Mouse (Mus musculus) liver, embryonic 11.5 days (tissue): ENCODE results near the gene Ghr. TPM values are rescaled to one million over a fixed set of nuclear protein-coding genes. Genes with fewer than 3 reads are reported as not detected.
A peak's percentile ranks its signal among the peaks of the same experiment; 100 is the strongest.

Experiments
- ATAC-seq: fragments of 200-750 bp; cut with Nextera tagmentation; replicated peaks from 2 replicates; pipeline ENCODE4 v1.8.0; 2017; ENCODE audit warnings: moderate number of reproducible peaks, mild to moderate bottlenecking, moderate TSS enrichment, moderate library complexity; ENCODE audit not compliant: low FRiP score
- DNase-seq: peaks from one replicate; pipeline ENCODE4 v3.0.0-alpha.2; 2017; ENCODE audit warnings: low spot score
- H3K27ac ChIP-seq: fragments of 300-500 bp; sonication (generic); 2 replicates; pipeline ENCODE4 v1.5.1; 2014; ENCODE audit warnings: mild to moderate bottlenecking, low read depth, low read length, control low read depth
- H3K27me3 ChIP-seq: fragments of 300-500 bp; sonication (generic); replicated peaks from 2 replicates; pipeline ENCODE4 v1.6.1; 2014; ENCODE audit warnings: low read length, mixed read lengths; ENCODE audit not compliant: control insufficient read depth, insufficient read depth
- H3K36me3 ChIP-seq: fragments of 300-500 bp; sonication (generic); 2 replicates; pipeline ENCODE4 v1.6.1; 2014; ENCODE audit warnings: mild to moderate bottlenecking, low read length, moderate library complexity, mixed read lengths; ENCODE audit not compliant: control insufficient read depth, insufficient read depth
- H3K4me1 ChIP-seq: fragments of 300-500 bp; sonication (generic); replicated peaks from 2 replicates; pipeline ENCODE4 v1.6.1; 2014; ENCODE audit warnings: low read length, mixed read lengths; ENCODE audit not compliant: control insufficient read depth, insufficient read depth
- H3K4me2 ChIP-seq: fragments of 300-500 bp; sonication (generic); 2 replicates; pipeline ENCODE4 v1.6.1; 2014; ENCODE audit warnings: mild to moderate bottlenecking, control low read depth, moderate library complexity
- H3K4me3 ChIP-seq: fragments of 300-500 bp; sonication (generic); 2 replicates; pipeline ENCODE4 v1.5.1; 2014; ENCODE audit warnings: low read depth, low read length, control low read depth
- H3K9ac ChIP-seq: fragments of 300-500 bp; sonication (generic); 2 replicates; pipeline ENCODE4 v1.6.1; 2014; ENCODE audit warnings: low read depth, low read length, control low read depth
- H3K9me3 ChIP-seq: fragments of 300-500 bp; sonication (generic); 2 replicates; pipeline ENCODE4 v1.6.1; 2016; ENCODE audit warnings: low read length, inconsistent platforms, mixed read lengths; ENCODE audit not compliant: control insufficient read depth
- WGBS: fragments of 180-500 bp; shearing (Covaris S2); extraction: QIAGEN DNeasy Blood & Tissue Kit; methylation state at CpG from one replicate; pipeline ENCODE4 v1.1.7; 2014; 5-methylcytosine and 5-hydroxymethylcytosine counted together
- polyA plus RNA-seq: library from polyadenylated mRNA; unstranded; fragments of >200 nt; fragmentation: Nextera tagmentation; extraction: Ambion mirVana; gene quantifications from 2 replicates; pipeline ENCODE4 v1.2.1, GENCODE M21; 2014

Ghr gene
- polyA plus RNA-seq, 1 experiment from 2014 or later: 38.2 TPM

- Histone ChIP-seq H3K9ac (no peak overlapping the region), H3K4me3 (no peak overlapping the region), H3K4me2 (no peak overlapping the region), H3K36me3 (no peaks in the 10 kb centered on the region), H3K9me3 (no peaks in the 10 kb centered on the region), H3K27ac (no peak overlapping the region), H3K4me1 (no peaks in the 10 kb centered on the region), H3K27me3 (no peaks in the 10 kb centered on the region)
- DNase-seq: no peak
- WGBS: 68% methylated on average over 7 of the region's 7 CpGs
- ATAC-seq: no peak
Measured at GRCm38 (mm10) chr15:3445285-3445909, 137.9 kb downstream of the Ghr start.

GRCm38 (mm10) chr15:3444448-3445020, 138.8 kb downstream of the Ghr start:
- ATAC-seq: no peak
- WGBS: 89% methylated on average over 8 of the region's 8 CpGs
- Histone ChIP-seq H3K9ac (no peak overlapping the region), H3K27ac (no peak overlapping the region), H3K9me3 (no peaks in the 10 kb centered on the region), H3K27me3 (no peaks in the 10 kb centered on the region), H3K4me1 (no peaks in the 10 kb centered on the region), H3K36me3 (no peaks in the 10 kb centered on the region), H3K4me2 (no peak overlapping the region), H3K4me3 (no peak overlapping the region)
- DNase-seq: no peak

DNA sequence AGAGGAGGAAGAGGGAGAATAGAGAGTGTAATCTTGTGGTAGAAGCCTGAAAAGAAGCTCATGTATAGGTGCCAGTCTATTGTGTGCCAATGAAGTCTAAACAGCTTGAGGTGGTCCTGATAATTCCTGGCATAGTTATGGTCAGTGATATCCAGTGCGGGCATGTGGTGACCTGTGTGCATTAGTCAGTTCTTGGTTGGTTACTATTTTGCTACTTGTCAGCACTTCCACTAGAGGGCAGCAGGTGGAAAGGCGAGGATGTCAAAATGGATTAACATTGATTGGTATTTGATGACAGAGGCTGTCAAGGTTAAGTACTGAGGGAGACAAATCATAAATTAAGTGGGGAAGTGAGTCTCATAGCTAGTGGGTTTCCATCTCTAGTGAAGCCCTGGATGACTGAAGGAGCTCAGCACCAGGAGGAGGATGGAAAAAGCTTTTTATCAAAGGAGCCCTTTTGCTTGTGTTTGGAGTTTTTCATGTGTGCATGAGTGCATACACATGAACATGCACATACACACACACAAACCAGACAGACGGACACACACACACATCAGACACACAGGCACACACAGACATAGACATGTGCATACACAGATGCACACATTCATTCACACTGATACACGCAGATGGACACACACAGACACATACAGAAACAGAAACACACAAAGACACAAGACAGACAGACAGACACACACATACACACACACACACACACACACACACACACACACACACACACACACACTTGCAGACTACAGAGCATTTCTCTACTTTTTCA, 141.6 kb downstream of the Ghr start:
- no peaks in the 10 kb centered on the region for H3K4me1 ChIP-seq
- ATAC-seq (no peak), DNase-seq (no peak)
- 48% methylated on average over 4 of the region's 4 CpGs for WGBS
- H3K9me3 ChIP-seq: no peaks in the 10 kb centered on the region
- H3K27me3 ChIP-seq: no peaks in the 10 kb centered on the region
- no peak overlapping the region for H3K27ac ChIP-seq
- H3K4me3 ChIP-seq: no peak overlapping the region
- H3K9ac ChIP-seq: no peak overlapping the region
- H3K36me3 ChIP-seq: peaks cover 2% of the 10 kb centered on the region; the same call in 1 of the 2 replicates
- H3K4me2 ChIP-seq: no peak overlapping the region

DNA sequence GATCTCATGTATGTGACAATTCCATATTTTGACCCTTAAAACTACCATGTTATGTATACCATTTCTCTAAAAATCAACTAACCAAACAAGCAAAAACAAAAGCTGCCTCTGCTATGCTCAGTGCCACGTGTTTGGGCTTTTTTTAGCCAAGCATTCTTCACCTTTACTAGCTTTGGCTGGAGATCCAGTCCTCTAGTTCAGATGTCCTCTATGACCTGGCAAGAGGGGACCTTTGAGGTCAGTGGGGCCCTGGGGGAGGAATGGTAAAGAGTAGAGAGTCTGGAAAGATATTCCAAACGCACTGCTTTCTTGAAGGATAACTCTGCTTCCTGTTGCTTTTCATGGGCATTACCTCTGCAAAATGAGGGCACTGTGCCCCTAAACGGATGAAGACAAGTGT, 145.9 kb downstream of the Ghr start:
- H3K9ac ChIP-seq: no peak overlapping the region
- no peaks in the 10 kb centered on the region for H3K4me1 ChIP-seq
- DNase-seq (no peak), ATAC-seq (no peak)
- 72% methylated on average over 3 of the region's 3 CpGs for WGBS
- H3K27ac ChIP-seq: no peak overlapping the region
- no peak overlapping the region for H3K4me3 ChIP-seq
- H3K9me3 ChIP-seq: no peaks in the 10 kb centered on the region
- no peak overlapping the region for H3K4me2 ChIP-seq
- H3K36me3 ChIP-seq: peaks cover 2% of the 10 kb centered on the region; the same call in 1 of the 2 replicates
- H3K27me3 ChIP-seq: no peaks in the 10 kb centered on the region

GRCm38 (mm10) chr15:3435637-3436036, 147.7 kb downstream of the Ghr start:
- no peak for ATAC-seq
- peaks cover 2% of the 10 kb centered on the region; the same call in 1 of the 2 replicates for H3K36me3 ChIP-seq
- no peaks in the 10 kb centered on the region for H3K4me1 ChIP-seq
- H3K27me3 ChIP-seq: no peaks in the 10 kb centered on the region
- H3K4me2 ChIP-seq: no peak overlapping the region
- no peak overlapping the region for H3K9ac ChIP-seq
- no peak overlapping the region for H3K27ac ChIP-seq
- no peak for DNase-seq
- H3K4me3 ChIP-seq: no peak overlapping the region
- no peaks in the 10 kb centered on the region for H3K9me3 ChIP-seq
- 28% methylated on average over 4 of the region's 4 CpGs for WGBS

DNA sequence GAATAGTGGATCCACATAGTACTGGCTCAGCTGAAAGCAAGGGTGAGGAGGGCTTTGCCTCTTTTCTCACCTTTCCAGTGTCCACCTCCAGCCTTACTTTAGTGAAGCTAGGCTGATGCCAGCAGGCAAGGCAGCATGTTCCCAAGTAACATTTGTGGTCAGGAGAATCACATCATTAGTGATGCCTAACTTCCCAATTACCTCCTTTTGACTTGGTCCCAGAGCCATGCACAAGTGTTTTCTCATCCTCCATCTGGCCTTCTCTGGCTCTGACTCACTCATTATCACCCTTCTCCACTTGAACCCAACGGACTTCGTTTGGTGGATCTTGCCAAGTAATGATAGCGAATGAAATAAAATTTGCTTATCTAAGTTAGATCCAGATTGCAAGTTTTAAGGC, 148.8 kb downstream of the Ghr start:
- no peaks in the 10 kb centered on the region for H3K9me3 ChIP-seq
- no peak overlapping the region for H3K27ac ChIP-seq
- H3K9ac ChIP-seq: no peak overlapping the region
- ATAC-seq: no peak
- no peak for DNase-seq
- no peaks in the 10 kb centered on the region for H3K4me1 ChIP-seq
- H3K4me2 ChIP-seq: no peak overlapping the region
- no peaks in the 10 kb centered on the region for H3K27me3 ChIP-seq
- H3K36me3 ChIP-seq: peaks cover 2% of the 10 kb centered on the region; the same call in 1 of the 2 replicates
- WGBS: 73% methylated on average over 3 of the region's 3 CpGs
- no peak overlapping the region for H3K4me3 ChIP-seq

- H3K27ac ChIP-seq: no peak overlapping the region; the same call in 1 of the 2 replicates
- H3K36me3 ChIP-seq: no peaks in the 10 kb centered on the region
- no peaks in the 10 kb centered on the region for H3K9me3 ChIP-seq
- H3K9ac ChIP-seq: no peak overlapping the region
- H3K27me3 ChIP-seq: no peaks in the 10 kb centered on the region
- H3K4me2 ChIP-seq: no peak overlapping the region
- no peak overlapping the region for H3K4me3 ChIP-seq
- ATAC-seq: peak; percentile 62; the same call in 1 of the 2 replicates
- 27% methylated on average over 7 of the region's 7 CpGs for WGBS
- no peaks in the 10 kb centered on the region for H3K4me1 ChIP-seq
- no peak for DNase-seq
Measured at GRCm38 (mm10) chr15:3433281-3433680, 150.0 kb downstream of the Ghr start.

GRCm38 (mm10) chr15:3432823-3433222, 150.5 kb downstream of the Ghr start:
- no peaks in the 10 kb centered on the region for H3K27me3 ChIP-seq

More at GRCm38 (mm10) chr15:3432823-3433222, 150.5 kb downstream of the Ghr start:
- Histone ChIP-seq H3K9me3 (no peaks in the 10 kb centered on the region), H3K4me2 (no peak overlapping the region), H3K36me3 (no peaks in the 10 kb centered on the region), H3K27ac (no peak overlapping the region), H3K9ac (no peak overlapping the region), H3K4me1 (no peaks in the 10 kb centered on the region), H3K4me3 (no peak overlapping the region)
- WGBS: 48% methylated on average over 1 of the region's 1 CpGs
- ATAC-seq (no peak), DNase-seq (no peak)
